Mouse (Mus musculus) neural tube, embryonic 14.5 days (tissue): ENCODE data around the gene Anapc13. TPM values are rescaled to one million over a fixed set of nuclear protein-coding genes. Genes with fewer than 3 reads are reported as not detected.

Experiments
- ATAC-seq: fragments of 200-750 bp; cut with Nextera tagmentation; 2 replicates; pipeline ENCODE4 v1.8.0; 2017; ENCODE audit warnings: low read depth, mild to moderate bottlenecking, moderate TSS enrichment, moderate library complexity
- H3K27ac ChIP-seq: fragments of 300-500 bp; sonication (generic); 2 replicates; pipeline ENCODE4 v1.5.1; 2014; ENCODE audit warnings: low read depth, mild to moderate bottlenecking, control low read depth, low read length, moderate library complexity, mixed read lengths
- H3K27me3 ChIP-seq: fragments of 300-500 bp; sonication (generic); 2 replicates; pipeline ENCODE4 v1.6.1; 2014; ENCODE audit warnings: low read length; ENCODE audit not compliant: control insufficient read depth, insufficient read depth
- H3K36me3 ChIP-seq: fragments of 300-500 bp; sonication (generic); 2 replicates; pipeline ENCODE4 v1.6.1; 2014; ENCODE audit warnings: low read length, mixed read lengths; ENCODE audit not compliant: control insufficient read depth, insufficient read depth
- H3K4me1 ChIP-seq: fragments of 300-500 bp; sonication (generic); 2 replicates; pipeline ENCODE4 v1.6.1; 2014; ENCODE audit warnings: low read length; ENCODE audit not compliant: control insufficient read depth, insufficient read depth
- H3K4me2 ChIP-seq: fragments of 300-500 bp; sonication (generic); 2 replicates; pipeline ENCODE4 v1.6.1; 2014; ENCODE audit warnings: mild to moderate bottlenecking, low read depth, low read length, control low read depth
- H3K4me3 ChIP-seq: fragments of 300-500 bp; sonication (generic); 2 replicates; pipeline ENCODE4 v1.5.1; 2014; ENCODE audit warnings: low read depth, low read length, control low read depth, mixed read lengths
- H3K9ac ChIP-seq: fragments of 300-500 bp; sonication (generic); replicated peaks from 2 replicates; pipeline ENCODE4 v1.6.1; 2014; ENCODE audit warnings: low read depth, mild to moderate bottlenecking, control low read depth, low read length, mixed read lengths
- H3K9me3 ChIP-seq: fragments of 300-500 bp; sonication (generic); 2 replicates; pipeline ENCODE4 v1.6.1; 2016; ENCODE audit warnings: low read length; ENCODE audit not compliant: control insufficient read depth
- WGBS: fragments of 180-500 bp; shearing (Covaris S2); extraction: QIAGEN DNeasy Blood & Tissue Kit; methylation state at CpG from one replicate; pipeline ENCODE4 v1.1.7; 2014; 5-methylcytosine and 5-hydroxymethylcytosine counted together
- polyA plus RNA-seq: library from polyadenylated mRNA; unstranded; fragments of >200 nt; fragmentation: Nextera tagmentation; extraction: Ambion mirVana; gene quantifications from 2 replicates; pipeline ENCODE4 v1.2.1, GENCODE M21; 2014

The Anapc13 gene
- polyA plus RNA-seq, 1 experiment from 2014 or later, result 160 TPM

DNA sequence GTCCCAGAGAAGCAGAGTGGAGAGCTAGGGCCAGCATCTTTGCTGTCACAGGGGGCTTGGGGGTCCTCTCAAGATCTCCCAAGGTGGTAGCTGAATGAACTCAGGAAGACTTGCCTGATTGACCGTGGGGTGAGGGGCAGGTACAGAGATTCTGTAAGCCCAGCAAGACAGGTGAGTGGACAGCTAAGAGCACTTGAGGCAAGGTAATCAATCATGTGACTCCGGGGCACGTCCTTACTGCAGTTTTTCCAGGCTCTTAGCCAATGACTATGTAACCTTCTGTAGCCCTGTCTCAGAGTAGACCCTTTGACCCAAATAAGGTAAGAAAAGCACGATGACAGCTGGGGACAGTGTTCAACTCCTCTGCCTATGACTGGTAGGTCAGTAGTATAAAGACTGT lies 11.0 kb downstream of the Anapc13 start:
- H3K4me2 ChIP-seq, result no peak overlapping the region
- H3K27me3 ChIP-seq, result no peaks in the 10 kb centered on the region
- H3K36me3 ChIP-seq, result peaks cover 5% of the 10 kb centered on the region
- H3K4me3 ChIP-seq, result no peak overlapping the region
- 73% methylated on average over 4 of the region's 4 CpGs for WGBS
- ATAC-seq, result no peak
- no peak overlapping the region for H3K9ac ChIP-seq
- H3K4me1 ChIP-seq, result no peaks in the 10 kb centered on the region
- H3K27ac ChIP-seq, result no peak overlapping the region
- H3K9me3 ChIP-seq, result no peaks in the 10 kb centered on the region

GRCm38 (mm10) chr9:102638963-102639362 lies 12.9 kb downstream of the Anapc13 start:
- Histone ChIP-seq H3K27ac (no peak overlapping the region), H3K4me1 (peaks cover 9% of the 10 kb centered on the region), H3K4me2 (no peak overlapping the region), H3K4me3 (no peak overlapping the region), H3K36me3 (peaks cover 5% of the 10 kb centered on the region), H3K9me3 (no peaks in the 10 kb centered on the region), H3K9ac (no peak overlapping the region), H3K27me3 (no peaks in the 10 kb centered on the region)
- 63% methylated on average over 7 of the region's 7 CpGs for WGBS
- ATAC-seq, result no peak

GRCm38 (mm10) chr9:102639510-102639909 lies 13.4 kb downstream of the Anapc13 start:
- Histone ChIP-seq H3K4me2 (no peak overlapping the region), H3K4me1 (peaks cover 9% of the 10 kb centered on the region), H3K9me3 (no peaks in the 10 kb centered on the region), H3K9ac (no peak overlapping the region), H3K36me3 (peaks cover 1% of the 10 kb centered on the region; the same call in 1 of the 2 replicates), H3K27ac (no peak overlapping the region), H3K4me3 (no peak overlapping the region), H3K27me3 (no peaks in the 10 kb centered on the region)
- no peak for ATAC-seq
- 89% methylated on average over 8 of the region's 8 CpGs for WGBS

- H3K36me3 ChIP-seq, result no peaks in the 10 kb centered on the region
- no peak overlapping the region for H3K9ac ChIP-seq
- 82% methylated on average over 6 of the region's 6 CpGs for whole genome bisulfite sequencing
- no peak overlapping the region for H3K27ac ChIP-seq
- H3K4me2 ChIP-seq, result no peak overlapping the region
- H3K27me3 ChIP-seq, result no peaks in the 10 kb centered on the region
- H3K9me3 ChIP-seq, result no peaks in the 10 kb centered on the region
- ATAC-seq, result no peak
- peaks cover 9% of the 10 kb centered on the region for H3K4me1 ChIP-seq
- H3K4me3 ChIP-seq, result no peak overlapping the region
Measured at GRCm38 (mm10) chr9:102641531-102641930, 15.4 kb downstream of the Anapc13 start.

GRCm38 (mm10) chr9:102643071-102643485 lies 17.0 kb downstream of the Anapc13 start:
- Histone ChIP-seq H3K4me1 (peaks cover 9% of the 10 kb centered on the region), H3K9ac (0 out of 2 replicates have a peak overlapping the region, but pooled peaks have one; percentile 7), H3K9me3 (no peaks in the 10 kb centered on the region), H3K27me3 (no peaks in the 10 kb centered on the region), H3K4me2 (peak overlapping the region; percentile 20; the same call in 1 of the 2 replicates), H3K36me3 (no peaks in the 10 kb centered on the region), H3K4me3 (no peak overlapping the region), H3K27ac (peak overlapping the region; percentile 7; the same call in 1 of the 2 replicates)
- WGBS, result 38% methylated on average over 8 of the region's 8 CpGs
- ATAC-seq, result no peak

DNA sequence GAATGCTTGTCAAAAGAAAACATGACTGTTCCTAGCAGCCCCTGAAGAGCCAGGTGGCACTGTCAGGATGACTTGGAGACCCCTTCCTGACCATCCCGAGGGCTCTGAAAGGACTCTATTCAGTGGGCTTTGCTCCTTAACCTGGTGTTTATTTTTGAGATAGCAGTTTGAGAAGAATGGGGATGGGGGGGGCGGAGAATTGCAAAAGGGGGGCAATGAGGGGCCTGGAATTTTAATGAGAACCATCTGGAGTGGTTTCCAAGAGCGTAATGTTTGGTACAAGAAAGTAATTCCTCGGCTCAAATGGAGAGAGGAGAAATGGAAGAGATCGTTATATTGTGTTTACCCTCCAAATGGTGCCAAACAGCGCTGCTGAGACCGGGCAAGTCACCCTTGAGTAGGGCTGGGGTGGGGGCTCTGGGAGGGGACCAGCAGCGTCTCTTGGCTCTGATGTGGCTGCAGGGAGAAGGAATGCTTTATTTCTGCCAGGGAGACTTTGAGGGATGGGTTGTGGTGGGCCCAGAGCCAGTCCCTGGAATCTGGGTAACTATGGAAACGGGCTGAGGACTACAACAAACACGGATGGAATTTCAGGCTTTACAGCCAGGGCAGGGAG lies 17.5 kb downstream of the Anapc13 start:
- peak; percentile 94 for ATAC-seq
- Histone ChIP-seq H3K9ac (0 out of 2 replicates have a peak overlapping the region, but pooled peaks have one; percentile 7), H3K4me2 (peak overlapping the region; percentile 20; the same call in 1 of the 2 replicates), H3K27me3 (no peaks in the 10 kb centered on the region), H3K9me3 (no peaks in the 10 kb centered on the region), H3K36me3 (no peaks in the 10 kb centered on the region), H3K27ac (peak overlapping the region; percentile 7), H3K4me1 (peaks cover 9% of the 10 kb centered on the region), H3K4me3 (no peak overlapping the region)
- 1% methylated on average over 10 of the region's 10 CpGs for WGBS

- peaks cover 13% of the 10 kb centered on the region for H3K4me1 ChIP-seq
Measured at GRCm38 (mm10) chr9:102645119-102645695, 19.1 kb downstream of the Anapc13 start.

DNA sequence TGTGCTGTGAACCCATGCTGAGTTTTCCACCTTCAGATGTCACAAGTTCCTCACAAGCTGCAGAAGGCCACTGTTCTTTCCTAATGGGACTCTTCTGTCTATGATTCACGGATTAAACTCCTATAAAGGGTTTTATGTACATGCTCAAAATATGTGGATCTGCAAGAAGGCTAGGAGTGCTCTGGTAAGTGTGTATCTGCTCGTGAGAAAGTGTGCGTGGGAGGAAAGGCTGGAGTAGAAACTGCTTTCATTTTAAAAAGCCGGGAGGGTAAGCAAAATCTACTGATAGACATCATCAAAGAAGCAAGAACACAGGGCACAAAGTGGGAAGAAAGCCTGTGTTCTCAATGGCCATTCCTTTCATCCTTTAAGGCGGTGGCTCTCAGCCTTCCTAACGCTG lies 20.9 kb downstream of the Anapc13 start:
- 92% methylated on average over 6 of the region's 6 CpGs for WGBS
- no peaks in the 10 kb centered on the region for H3K36me3 ChIP-seq
- H3K9ac ChIP-seq, result no peak overlapping the region
- no peaks in the 10 kb centered on the region for H3K27me3 ChIP-seq
- H3K9me3 ChIP-seq, result no peaks in the 10 kb centered on the region
- peaks cover 21% of the 10 kb centered on the region for H3K4me1 ChIP-seq
- no peak overlapping the region for H3K4me2 ChIP-seq
- H3K4me3 ChIP-seq, result no peak overlapping the region
- H3K27ac ChIP-seq, result no peak overlapping the region
- no peak for ATAC-seq

More at GRCm38 (mm10) chr9:102645119-102645695, 19.1 kb downstream of the Anapc13 start:
- 67% methylated on average over 3 of the region's 3 CpGs for WGBS
- H3K9me3 ChIP-seq, result no peaks in the 10 kb centered on the region
- no peak for ATAC-seq
- no peak overlapping the region for H3K4me2 ChIP-seq
- no peak overlapping the region for H3K4me3 ChIP-seq
- H3K27ac ChIP-seq, result no peak overlapping the region
- no peaks in the 10 kb centered on the region for H3K27me3 ChIP-seq
- no peak overlapping the region for H3K9ac ChIP-seq
- no peaks in the 10 kb centered on the region for H3K36me3 ChIP-seq

GRCm38 (mm10) chr9:102649917-102650527 lies 23.9 kb downstream of the Anapc13 start:
- Histone ChIP-seq H3K4me1 (peaks cover 12% of the 10 kb centered on the region; the same call in 1 of the 2 replicates), H3K9ac (no peak overlapping the region), H3K4me2 (no peak overlapping the region), H3K36me3 (no peaks in the 10 kb centered on the region), H3K27me3 (no peaks in the 10 kb centered on the region), H3K27ac (no peak overlapping the region), H3K4me3 (no peak overlapping the region), H3K9me3 (no peaks in the 10 kb centered on the region)
- ATAC-seq, result peak; percentile 68
- WGBS, result 19% methylated on average over 17 of the region's 17 CpGs
